Mouse (Mus musculus) c-Kit-positive CD71-positive TER-119-positive erythroid progenitor cells, embryonic 14.5 days (primary cell): ENCODE measurements around the gene Stkld1.
"Not testable (repeated sequence)": the region's sequence is repeated elsewhere in the genome, so short reads cannot be mapped to it uniquely, and the experiment has no call there.

Experiments used
- DNase-seq: peaks from one replicate; pipeline ENCODE4 v3.0.0-alpha.2; 2013; ENCODE audit warnings: low spot score

Stkld1 gene

DNA sequence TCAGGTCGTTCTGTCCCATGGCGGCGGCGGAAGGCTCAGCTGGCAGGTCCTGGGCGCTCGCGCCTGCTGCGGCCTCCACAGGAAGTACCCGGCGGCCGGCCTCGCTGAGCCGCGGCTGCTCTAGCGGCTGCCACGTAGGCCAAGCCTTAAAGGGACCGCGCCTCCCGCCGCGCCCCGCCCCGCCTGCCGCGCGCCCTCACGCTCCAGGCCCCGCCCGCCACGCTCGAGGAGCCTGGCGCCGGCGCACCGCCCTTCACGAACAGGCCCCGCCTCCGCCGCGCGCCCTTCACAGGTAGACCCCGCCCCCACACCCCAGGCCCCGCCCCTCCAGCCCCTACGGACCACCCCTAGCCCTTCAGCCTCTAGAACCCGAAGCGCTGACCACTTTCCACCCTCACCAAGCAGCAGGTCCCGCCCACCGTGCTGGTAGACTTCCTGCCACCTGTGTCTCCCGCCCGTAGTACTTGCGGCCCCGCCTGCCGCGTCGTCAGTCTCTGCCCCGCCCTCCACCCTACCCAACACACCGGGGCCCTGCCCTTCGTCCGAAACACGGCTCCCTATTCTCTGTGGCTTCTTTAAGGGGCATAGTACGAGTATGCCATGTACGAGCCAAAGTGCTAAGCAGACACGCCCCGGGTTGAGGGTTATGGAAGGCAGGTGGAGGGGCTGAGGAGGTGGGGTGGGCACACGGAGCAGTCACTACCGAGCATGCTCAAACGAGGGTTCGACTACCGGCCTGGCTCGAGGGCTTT lies at the start of gene Stkld1, which contains the start of gene Surf4:
Gene Stkld1, plus strand, starts transcription at position 744 of the 752 bp plus-strand sequence.
Gene Surf4, minus strand, starts transcription at position 625 of the 752 bp plus-strand sequence.
- DNase-seq, result peak; percentile 91

DNA sequence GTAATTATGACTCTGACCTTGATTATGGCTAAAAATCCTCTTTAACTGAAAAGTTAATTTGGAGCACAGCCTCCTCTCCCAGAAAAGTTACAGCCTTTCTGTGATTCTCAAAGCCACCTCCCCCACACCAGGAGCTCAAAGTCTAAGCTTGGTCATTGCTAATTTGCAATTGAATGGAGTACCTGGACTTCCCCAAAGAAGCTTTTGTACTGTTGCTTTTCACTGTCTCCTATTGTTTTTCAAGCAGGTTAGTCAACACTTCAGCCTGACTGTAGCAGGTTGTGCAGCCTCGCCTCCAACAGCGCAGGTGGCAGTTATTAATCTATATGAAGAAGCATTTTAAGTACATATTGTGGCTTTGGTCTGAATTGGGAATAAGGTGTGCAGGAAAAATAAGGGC lies 48.3 kb upstream of the Stkld1 start:
- DNase-seq, result not testable (repeated sequence)

DNA sequence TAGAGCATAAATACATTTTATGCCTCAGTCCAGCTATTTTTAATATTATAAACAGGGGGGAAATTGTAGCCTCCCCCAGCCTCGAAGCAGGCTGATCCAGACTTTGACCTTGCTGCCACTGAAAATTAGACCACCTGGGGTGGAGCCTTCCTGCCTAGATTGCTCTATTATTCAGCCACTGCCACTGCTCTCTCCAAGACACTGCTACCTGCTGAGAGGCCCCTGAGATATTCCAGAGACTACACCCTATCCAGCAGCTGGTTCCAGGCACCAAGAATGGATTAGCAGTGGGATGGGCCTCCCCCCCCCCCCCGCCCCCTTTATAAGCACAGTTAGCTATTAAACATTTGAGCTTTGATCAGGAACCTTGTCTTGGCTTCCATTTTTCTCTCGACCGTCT lies 47.7 kb upstream of the Stkld1 start:
- DNase-seq, result not testable (repeated sequence)

DNA sequence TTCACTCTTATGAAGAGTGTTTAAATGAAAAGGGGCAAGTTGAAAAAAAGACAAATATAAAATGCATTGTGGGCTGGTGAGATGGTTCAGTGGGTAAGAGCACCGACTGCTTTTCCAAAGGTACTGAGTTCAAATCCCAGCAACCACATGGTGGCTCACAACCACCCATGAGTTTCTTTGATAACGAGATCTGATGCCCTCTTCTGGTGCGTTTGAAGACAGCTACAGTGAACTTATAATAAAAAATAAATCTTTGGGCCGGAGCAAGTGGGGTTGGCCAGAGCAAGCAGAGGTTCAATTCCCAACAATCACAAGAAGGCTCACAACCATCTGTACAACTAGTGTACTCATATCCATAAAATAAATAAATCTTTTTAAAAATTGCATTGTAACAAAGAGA lies 37.9 kb upstream of the Stkld1 start:
- no peak for DNase-seq

DNA sequence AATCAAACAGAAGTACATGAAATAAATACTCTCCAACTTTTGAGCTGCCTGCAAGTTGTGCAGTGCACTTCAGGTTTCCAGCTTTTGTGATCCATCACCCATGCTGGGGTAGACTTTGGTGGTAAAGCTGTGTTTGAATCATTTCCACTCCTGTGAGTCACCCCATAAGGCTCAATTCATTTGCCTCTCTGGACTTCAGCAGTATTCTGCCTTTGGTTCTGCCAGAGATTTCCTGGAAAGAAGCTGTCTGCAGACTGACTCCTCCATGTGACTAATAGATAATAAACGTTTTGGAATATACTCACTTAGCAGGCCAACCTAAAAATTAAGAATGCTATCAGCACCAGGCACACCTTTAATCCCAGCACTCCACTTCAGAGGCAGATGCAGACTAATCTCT lies 33.1 kb upstream of the Stkld1 start:
- DNase-seq, result no peak

DNA sequence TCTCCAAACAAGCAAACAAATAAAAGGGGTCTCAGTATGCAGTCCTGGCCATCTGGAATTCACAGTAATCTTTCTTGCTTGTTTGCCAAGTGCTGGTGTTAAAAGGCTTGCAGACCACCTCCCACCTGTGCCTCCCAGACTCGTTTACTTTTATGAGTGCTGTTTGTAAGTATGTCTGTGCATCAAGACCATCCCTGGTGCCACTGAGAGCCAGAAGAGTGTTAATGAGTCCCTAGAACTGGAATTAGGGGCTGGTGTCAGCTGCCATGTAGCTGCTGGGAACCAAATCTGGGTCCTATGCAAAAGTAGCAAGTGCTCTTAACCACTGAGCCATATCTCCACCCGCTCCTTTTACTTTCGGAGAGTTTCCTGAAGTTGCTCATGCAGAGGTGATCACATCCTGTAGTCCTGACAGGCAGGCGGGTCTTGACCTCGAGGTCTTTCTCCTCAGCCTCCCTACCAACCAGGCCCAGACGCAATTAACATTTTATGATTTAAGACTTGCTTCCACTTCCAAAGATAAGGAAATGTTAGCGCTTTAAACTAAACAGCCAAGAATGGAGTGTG lies 31.9 kb upstream of the Stkld1 start:
- DNase-seq, result no peak

DNA sequence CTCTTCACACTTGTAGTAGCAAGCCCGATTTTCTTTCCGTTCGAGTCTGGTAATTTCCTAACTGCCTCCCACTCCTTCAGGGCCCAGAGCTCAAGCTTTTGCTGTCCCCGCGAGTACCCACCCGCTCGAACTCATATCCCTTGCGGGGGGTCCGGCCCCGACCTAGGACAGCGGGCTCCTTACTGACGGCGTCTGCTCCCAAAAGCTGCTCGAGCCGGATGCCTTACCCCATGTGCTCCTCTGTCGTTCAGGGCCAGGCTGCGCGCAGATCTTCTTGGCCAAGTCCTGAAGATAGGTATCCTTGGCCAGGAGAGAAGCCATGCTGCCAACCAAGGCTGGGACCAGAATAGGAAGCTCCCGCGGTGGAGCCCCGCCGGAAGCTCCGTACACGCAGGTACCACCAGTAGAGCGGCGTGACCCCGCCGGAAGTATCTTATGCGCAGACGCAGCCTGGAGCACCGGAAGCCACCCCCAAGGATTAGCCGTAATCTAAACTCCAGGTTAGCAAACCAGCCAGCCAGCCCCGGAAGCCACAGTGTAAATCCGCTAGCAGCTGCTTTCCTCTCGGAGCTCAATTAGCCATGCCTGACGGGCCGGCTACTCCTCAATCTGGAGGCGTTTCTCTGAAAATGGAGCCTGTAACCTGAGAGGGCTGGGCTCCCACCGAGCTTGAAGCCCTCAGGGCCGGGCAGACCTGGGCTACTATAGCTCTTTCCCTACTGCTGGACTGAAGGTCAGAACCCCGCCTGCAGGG lies 31.2 kb upstream of the Stkld1 start, which contains the start of gene Surf6:
Gene Surf6, minus strand, starts transcription at position 413 of the 754 bp plus-strand sequence.
- peak; percentile 92 for DNase-seq

DNA sequence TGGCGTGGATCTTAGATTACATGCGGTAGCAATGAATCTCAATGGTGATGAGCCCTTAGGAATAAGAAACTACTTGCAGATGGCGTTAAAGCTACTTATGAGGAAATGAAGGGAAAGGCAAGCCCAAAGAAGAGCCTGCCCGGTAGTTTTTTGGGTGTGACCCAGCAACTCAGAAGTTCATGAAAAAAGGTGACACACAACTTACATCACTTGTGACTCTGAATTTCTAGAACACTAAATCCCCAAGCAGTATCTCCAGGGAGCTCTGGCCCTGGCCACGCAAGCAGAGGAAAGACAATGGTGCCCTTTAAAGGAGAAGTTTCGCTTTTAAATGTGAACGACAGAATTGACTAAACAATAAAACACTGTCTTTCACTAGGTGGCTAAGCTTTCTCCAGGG lies 30.5 kb upstream of the Stkld1 start:
- DNase-seq, result no peak

DNA sequence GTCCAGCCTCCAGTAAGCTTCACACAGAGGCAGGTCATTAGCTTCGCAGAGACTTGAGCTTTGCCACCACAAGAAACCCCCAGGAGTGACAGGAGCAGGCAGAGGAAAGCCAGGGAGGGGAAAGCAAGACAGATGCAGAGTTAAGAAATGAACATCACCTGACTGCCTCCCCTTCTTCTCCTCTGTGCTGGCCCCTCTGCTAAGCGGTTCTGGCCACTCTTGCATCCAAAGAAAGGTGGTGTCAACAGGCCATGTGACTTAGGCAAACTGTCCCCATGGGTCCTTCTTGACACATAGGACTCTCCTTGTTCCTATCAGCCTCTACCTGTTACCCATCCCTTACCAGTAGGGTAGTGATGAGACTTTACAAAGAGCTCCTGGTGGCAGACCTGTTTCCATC lies 27.9 kb upstream of the Stkld1 start:
- DNase-seq, result no peak

DNA sequence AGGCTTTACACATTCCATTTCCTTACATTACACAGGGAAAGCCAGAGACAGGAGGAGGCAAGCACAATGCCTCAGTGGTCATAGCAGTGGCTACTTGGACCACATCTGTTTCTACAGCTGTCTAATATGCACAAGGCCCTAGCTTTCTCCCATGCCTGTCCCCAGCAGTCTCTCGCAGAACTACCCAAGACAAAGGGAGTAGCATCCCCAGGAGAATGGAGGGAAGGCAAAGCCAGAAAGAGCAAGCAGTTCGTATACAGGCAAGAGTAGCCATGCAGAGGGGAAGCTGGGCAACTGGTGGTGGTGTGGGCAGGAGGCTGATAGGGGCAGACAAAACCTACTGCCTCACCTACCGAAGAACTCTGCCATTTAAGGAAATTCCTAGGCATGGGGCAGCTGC lies 27.4 kb upstream of the Stkld1 start:
- DNase-seq, result no peak

DNA sequence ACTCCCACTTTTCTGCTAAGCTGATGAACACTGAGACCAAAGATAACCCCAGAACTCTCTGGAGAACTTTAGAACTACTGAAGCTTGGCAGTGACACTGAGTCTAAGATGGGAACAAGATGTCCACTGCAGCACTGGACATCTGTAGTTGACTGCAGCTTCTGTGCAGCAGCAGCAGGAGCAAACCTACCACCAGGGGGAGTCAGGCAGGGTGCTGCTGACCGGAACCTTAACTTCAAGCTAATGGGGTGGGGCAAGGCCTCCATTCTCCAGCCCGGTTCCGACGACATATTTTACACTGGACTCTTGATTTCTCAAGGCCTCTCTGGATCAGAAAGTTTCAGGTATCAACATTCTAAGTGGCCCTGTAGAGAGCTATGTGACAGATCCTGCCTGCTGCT lies 26.7 kb upstream of the Stkld1 start:
- no peak for DNase-seq

DNA sequence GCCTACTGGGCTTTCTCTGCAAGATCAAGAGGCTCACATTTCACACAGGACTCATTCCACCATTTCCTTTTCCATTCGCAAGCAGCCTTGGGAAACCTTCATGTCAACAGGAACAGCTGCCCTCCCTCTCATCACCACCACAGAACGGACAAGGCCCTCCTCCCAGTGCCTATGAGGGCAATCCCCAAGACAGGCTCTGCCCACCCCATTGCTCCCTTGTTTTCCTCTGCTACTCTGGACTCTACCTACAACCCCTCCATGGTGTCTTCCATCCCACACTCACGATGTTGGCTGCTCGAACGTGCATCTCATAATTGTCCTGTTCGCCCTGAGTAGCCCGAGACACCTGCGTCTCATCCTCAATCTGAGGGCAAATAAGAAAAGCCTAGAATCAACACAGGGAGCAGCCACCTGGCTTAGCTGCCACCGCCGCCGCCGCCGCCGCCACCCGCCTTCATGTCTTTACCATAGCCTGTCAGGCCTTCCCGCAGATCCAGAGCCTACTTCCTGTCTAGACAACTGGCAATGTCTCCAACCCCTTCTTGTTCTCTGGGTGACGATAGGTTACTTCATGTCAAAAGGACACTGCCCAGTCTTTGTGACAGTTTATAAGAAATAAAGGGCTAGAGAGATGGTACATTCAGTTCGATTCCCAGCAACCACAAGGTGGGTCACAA lies 25.0 kb upstream of the Stkld1 start:
- DNase-seq, result no peak

DNA sequence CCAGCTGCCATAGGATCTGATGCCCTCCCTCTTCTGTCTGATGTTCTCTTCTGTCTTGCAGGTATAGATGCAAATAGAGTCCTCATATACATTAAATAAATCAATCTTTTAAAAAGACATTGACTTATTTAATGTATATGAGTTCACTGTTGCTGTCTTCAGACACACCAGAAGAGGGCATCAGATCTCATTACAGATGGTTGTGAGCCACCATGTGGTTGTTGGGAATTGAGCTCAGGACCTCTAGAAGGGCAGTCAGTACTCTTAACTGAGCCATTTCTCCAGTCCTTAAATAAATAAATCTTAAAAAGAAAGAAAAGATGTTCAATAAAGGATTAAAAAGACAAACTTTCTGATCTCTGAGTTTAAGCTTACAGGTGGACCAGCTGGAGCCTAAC lies 24.5 kb upstream of the Stkld1 start:
- DNase-seq, result no peak

DNA sequence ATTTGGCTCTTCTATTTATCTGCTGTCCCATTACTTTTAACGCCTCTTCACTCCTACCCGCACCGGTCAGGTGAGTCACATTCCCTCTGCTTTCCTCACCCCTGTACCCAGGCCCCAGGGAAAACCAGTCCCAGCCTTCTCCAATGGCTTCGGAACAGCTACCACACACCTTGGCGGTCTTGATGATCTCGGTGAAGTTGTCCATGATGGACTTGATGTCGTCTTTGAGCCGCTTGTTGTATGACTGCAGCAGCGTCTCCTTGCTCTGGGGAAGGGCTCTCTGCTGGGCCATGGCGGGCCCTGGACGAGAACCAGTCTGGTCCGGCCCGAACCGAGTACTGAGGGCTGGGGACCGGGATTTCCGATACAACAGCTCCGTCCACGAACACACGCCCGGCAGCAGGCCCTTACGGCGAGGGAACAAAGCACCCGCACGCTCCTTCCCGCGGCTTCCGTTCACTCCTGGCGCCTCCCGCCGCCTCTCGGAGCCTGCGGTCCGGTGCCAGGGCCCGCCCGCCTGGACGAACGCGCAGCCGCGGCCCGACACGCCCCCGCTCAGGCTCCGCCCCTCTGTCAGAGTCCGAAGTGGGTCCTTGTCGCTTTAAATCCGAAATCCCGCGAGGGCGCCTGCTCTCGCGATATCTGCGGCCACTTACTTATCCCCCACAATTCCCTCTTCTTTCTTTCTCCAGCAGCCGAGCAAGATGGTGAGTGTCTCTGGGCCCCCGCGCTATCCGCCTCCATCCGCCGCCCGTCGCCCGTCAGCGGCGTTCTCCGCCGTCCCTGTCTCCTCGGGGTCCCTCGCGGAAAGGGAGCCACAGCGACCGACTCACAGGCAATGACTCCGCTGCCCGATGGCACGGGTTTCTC lies 23.5 kb upstream of the Stkld1 start, which contains the start of the genes Med22 and Rpl7a:
Gene Med22, minus strand, starts transcription at position 554 of the 870 bp plus-strand sequence.
Gene Rpl7a, plus strand, starts transcription at position 641 of the 870 bp plus-strand sequence.
- peak; percentile 99 for DNase-seq

DNA sequence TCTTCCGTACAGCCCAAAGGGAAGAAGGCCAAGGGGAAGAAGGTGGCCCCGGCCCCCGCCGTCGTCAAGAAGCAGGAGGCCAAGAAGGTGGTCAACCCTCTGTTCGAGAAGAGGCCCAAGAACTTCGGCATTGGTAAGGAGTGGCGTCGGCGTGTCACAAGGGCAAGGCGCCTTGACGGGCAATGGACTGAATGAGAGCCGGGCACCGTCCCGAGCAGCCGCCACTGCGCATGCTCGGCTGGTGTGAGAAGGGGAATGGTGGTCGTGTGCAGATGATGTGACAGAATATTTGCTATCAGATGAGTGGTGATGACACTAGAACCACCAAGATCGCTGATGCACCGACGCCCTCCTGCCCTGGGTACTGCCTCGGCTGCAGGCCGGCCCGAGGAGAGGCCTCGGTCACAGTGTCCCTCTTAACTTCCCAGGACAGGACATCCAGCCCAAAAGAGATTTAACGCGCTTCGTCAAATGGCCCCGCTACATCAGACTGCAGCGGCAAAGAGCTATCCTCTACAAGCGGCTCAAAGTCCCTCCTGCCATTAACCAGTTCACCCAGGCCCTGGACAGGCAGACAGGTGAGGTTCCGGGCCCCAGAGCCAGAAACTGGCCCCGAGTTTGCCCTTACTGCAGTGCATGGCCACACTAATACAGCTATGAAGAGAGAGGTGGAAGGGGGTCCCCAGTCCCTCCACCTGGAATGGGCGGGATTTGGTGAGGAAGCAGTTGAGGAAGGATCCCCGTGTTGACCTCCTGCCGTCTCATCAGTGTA lies 22.7 kb upstream of the Stkld1 start:
- DNase-seq, result no peak

DNA sequence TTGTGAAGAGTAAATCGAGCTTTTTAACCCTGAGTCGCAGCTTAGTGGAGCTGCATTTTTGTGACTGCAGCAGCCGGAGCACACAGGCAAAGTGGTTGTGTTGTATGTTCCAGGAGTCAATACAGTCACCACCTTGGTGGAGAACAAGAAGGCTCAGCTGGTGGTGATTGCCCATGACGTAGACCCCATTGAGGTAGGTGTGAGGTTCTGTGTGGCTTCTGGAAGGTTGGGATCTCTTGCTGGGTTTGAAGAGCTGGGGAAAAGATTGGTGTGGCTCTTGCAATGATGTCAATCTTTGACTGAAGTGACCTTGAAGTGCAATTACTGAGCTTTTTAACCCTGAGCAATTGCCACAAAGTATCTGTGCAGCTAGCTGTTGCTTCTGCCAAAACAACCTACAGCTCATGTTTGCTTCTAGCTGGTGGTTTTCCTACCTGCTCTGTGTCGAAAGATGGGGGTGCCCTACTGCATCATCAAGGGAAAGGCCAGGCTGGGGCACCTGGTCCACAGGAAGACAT lies 21.5 kb upstream of the Stkld1 start:
- no peak for DNase-seq

DNA sequence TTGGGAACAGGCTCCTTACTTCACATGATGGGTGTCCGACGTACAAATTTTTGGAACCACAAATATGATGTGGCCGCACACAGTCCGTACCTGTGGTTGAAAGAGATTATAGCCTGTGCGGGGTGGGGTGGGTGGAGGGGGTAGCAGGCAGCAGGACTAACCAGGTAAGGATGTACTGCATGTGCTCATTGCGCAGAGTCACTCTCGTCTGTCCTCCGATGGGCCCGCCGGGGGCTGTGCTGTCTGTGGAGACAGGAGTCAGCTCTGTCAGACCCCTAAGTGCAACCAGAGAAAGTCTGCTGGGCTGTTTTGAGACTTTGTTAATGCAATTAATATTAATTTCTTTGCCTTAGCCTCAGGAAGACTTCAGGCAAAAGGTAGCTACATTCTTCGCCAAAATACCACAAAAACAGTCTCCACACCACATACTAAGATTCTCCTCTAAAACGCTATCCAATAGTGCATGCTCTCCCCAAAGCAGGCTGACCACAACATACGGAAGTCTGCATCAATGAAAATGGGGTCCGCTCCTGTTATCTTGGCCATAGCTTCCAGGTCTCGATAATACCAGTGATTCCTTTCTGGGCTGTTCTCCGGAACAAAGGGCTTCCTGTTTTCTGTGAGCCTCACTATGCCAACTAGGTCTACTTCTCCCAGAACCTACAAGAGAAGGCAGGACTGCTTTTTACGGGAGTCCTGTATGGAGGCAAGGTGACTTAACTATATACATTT lies 20.3 kb upstream of the Stkld1 start:
- no peak for DNase-seq

DNA sequence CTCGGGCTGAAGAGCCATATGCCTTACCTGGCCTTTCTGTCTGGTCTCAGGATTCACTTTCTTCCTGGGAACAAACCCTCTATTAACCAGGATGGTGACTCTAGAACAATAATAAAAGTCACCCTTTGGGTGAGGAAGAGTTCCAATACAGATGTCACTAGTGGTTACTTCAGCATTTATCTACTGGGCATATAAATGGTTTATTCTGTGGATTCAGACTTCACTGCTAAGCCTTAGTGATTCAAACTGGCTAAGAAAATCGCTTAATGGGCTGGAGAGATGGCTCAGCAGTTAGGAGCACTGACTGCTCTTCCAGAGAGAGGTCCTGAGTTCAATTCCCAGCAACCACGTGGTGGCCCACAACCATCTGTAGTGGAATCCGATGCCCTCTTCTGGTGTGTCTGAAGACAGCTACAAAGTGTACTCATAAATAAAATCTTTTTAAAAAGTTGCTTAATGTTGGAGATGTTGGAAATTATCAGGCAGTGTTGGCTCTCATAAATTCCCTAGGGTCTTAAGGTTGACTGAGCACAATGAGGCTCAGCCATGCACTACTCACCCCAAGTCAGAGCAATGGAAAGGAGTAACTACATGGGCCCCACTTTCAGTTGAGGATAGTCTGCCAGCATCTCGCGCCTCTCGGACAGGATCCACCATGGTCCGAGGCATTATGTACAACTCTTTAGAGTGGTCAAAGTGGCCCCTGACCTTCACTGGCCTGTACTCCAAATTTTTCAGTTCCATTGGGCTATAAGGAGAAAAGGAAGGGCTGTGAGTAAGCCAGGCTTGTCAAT lies 19.5 kb upstream of the Stkld1 start:
- no peak for DNase-seq
